Mouse (Mus musculus) spleen, postnatal 14 days (tissue): Measurements from ENCODE around the gene Mta1.

Experiments
- DNase-seq, 2 experiments: peaks; one replicate each; pipeline ENCODE4 v3.0.0; 2021 to 2022; ENCODE audit warnings: low spot score in 2 of 2

Mta1 gene

DNA sequence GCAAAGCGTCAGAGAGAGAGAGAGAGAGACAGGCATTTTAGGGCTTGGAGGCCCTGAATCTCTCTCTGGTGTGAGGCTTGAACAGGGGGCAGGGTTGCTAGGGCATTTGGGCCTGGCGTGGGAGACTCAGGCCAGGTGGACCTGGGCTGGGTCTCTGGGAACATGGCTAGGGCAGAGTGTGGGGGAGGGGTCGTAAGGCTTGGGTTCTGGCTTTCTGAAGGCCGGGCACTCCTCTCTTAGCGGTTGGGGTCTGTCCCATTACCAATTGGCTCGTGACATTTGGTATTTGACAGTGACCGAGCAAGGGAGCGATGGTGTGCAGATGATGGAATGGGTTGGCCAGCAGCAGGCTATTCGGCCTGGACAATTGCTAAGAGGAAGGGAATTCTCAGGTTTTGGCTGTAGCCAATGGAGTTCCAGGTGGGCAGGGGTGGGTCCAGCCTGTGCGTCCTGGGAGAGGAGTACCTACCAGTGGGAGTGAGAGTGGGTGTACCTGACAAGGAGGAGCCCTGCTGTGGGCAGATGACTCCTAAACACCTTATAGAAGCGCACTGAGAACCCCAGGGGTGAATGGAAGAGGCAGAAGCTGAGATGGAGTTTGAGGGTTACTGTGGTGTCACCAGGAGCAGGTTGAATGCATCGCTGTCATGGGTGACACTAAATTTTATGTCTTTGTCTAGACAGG, 88.4 kb downstream of the Mta1 start:
- DNase-seq, result no peak
